Mouse (Mus musculus) neural tube, embryonic 12.5 days (tissue): ENCODE data around the gene Ncoa4. TPM values are rescaled to one million over a fixed set of nuclear protein-coding genes. Genes with fewer than 3 reads are reported as not detected.
A peak's percentile ranks its signal among the peaks of the same experiment; 100 is the strongest.
"Not testable (repeated sequence)": the region's sequence is repeated elsewhere in the genome, so short reads cannot be mapped to it uniquely, and the experiment has no call there.

Experiments used
- ATAC-seq: fragments of 200-750 bp; cut with Nextera tagmentation; 2 replicates; pipeline ENCODE4 v1.8.0; 2017; ENCODE audit warnings: low read depth, mild to moderate bottlenecking, moderate TSS enrichment, moderate library complexity; ENCODE audit not compliant: low FRiP score
- H3K27ac ChIP-seq: fragments of 300-500 bp; sonication (generic); 2 replicates; pipeline ENCODE4 v1.5.1; 2016
- H3K27me3 ChIP-seq: fragments of 300-500 bp; sonication (generic); replicated peaks from 2 replicates; pipeline ENCODE4 v1.6.1; 2016; ENCODE audit warnings: mild to moderate bottlenecking
- H3K36me3 ChIP-seq: fragments of 300-500 bp; sonication (generic); 2 replicates; pipeline ENCODE4 v1.6.1; 2016; ENCODE audit warnings: mild to moderate bottlenecking
- H3K4me1 ChIP-seq: fragments of 300-500 bp; sonication (generic); 2 replicates; pipeline ENCODE4 v1.6.1; 2016
- H3K4me2 ChIP-seq: fragments of 300-500 bp; sonication (generic); replicated peaks from 2 replicates; pipeline ENCODE4 v1.6.1; 2016; ENCODE audit warnings: mild to moderate bottlenecking
- H3K4me3 ChIP-seq: fragments of 300-500 bp; sonication (generic); 2 replicates; pipeline ENCODE4 v1.5.1; 2016
- H3K9ac ChIP-seq: fragments of 300-500 bp; sonication (generic); 2 replicates; pipeline ENCODE4 v1.6.1; 2016; ENCODE audit warnings: mild to moderate bottlenecking
- H3K9me3 ChIP-seq: fragments of 300-500 bp; sonication (generic); 2 replicates; pipeline ENCODE4 v1.6.1; 2016; ENCODE audit warnings: mild to moderate bottlenecking
- WGBS: fragments of 180-500 bp; shearing (Covaris S2); methylation state at CpG from one replicate; pipeline ENCODE4 v1.1.7; 2016; 5-methylcytosine and 5-hydroxymethylcytosine counted together
- polyA plus RNA-seq: library from polyadenylated mRNA; unstranded; fragments of >200 nt; fragmentation: Nextera tagmentation; extraction: Ambion mirVana; gene quantifications from 2 replicates; pipeline ENCODE4 v1.2.1, GENCODE M21; 2016

The Ncoa4 gene
- polyA plus RNA-seq, result 89.2 and 90.2 TPM in 2 replicates

DNA sequence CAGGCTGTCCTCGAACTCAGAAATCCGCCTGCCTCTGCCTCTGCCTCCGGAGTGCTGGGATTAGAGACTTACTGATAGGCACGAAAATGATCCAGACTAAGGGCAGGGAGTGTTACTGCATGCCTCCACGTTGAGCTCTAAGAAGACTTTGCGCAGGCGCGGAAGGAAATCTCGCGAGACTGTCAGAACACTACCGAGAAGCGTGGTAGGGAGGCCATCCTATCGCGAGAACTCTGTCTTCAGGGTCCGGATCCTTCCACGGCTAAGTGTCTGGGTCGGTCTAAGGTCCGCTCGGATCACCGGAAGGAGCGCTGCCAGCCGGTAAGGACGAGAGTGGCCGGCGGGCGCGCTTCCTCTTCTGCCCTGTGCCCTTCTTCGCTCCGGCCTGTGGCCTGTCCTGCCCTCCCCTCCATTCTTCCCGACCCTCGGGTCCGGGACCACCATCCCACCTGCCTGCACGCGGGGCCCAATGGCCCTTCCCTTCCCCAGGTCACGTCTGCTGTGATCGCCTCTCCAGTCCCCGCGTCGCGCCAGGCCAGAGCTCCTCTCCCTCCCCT is at the start of gene Ncoa4:
Gene Ncoa4, plus strand, starts transcription at position 176 of the 557 bp plus-strand sequence.
- no peaks in the 10 kb centered on the region for H3K27me3 ChIP-seq
- peak; percentile 96 for ATAC-seq
- H3K4me2 ChIP-seq, result peak within 1 kb of the TSS; percentile 86
- peak within 1 kb of the TSS; percentile 67 for H3K4me3 ChIP-seq
- no peaks in the 10 kb centered on the region for H3K36me3 ChIP-seq
- H3K4me1 ChIP-seq, result peaks cover 14% of the 10 kb centered on the region
- peak within 1 kb of the TSS; percentile 82 for H3K9ac ChIP-seq
- H3K9me3 ChIP-seq, result no peaks in the 10 kb centered on the region
- H3K27ac ChIP-seq, result peak within 1 kb of the TSS; percentile 15; the same call in 1 of the 2 replicates
- 1% methylated on average over 40 of the region's 40 CpGs for WGBS

- H3K9ac ChIP-seq, H3K27me3 ChIP-seq, H3K4me2 ChIP-seq, H3K36me3 ChIP-seq, H3K4me3 ChIP-seq, ATAC-seq, H3K9me3 ChIP-seq, H3K27ac ChIP-seq, H3K4me1 ChIP-seq: not testable (repeated sequence)
- WGBS, result 92% methylated on average over 10 of the region's 10 CpGs
Measured at GRCm38 (mm10) chr14:32112124-32112523, 47.5 kb upstream of the Ncoa4 start.

DNA sequence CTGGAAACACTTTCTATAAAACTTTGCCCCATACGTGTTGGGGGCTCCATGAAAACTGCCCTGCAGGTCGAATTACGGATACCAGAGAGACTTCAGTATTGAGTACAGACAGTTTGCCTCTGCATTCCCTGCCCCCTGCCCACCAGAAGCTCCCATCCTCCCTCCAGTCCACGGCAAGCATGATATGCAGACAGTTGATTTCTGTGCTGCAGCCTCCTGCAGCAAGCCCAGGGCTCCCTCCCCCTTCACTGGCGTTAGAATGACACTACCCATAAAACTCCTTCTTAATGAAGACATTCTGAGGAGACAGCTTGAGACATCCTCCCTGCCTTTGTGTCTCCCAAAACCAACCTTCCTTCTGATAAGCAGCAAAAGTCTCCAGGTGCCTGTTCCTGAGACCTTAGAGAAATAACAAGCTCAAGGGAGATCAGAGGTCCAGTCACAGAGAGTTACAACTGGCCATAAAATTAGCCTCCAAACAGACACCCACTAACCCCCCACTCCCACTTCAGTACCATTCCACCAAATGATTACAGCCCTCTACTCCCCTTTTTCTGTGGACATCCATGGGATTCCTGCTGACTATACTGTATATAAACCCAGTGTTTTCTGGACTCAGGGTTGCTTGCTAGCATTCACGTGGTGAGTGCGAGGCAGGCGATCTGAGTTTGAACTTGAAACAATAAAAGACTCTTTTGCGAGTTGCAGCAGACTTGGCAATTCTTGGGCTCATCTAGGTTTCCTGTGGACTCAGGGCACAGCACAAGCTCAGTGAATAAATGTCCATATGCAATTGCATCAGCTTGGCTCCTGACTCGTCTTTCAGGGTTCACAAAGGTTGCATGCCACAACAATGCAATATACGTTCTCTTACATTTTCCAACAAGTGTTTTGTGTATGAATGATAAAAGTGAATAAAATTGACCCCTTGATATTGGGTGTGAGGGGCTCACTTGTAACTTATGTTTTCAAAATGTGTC is 38.4 kb upstream of the Ncoa4 start:
- no peaks in the 10 kb centered on the region for H3K27me3 ChIP-seq

GRCm38 (mm10) chr14:32121920-32122315 is 37.7 kb upstream of the Ncoa4 start:
- 57% methylated on average over 2 of the region's 2 CpGs for WGBS
- Histone ChIP-seq H3K4me3 (no peak overlapping the region), H3K27ac (no peak overlapping the region), H3K9ac (no peak overlapping the region), H3K4me1 (no peaks in the 10 kb centered on the region), H3K36me3 (no peaks in the 10 kb centered on the region), H3K27me3 (no peaks in the 10 kb centered on the region), H3K9me3 (no peaks in the 10 kb centered on the region), H3K4me2 (no peak overlapping the region)
- ATAC-seq, result no peak

More for the DNA sequence above, 38.4 kb upstream of the Ncoa4 start:
- Histone ChIP-seq H3K4me3 (no peak overlapping the region), H3K9me3 (no peaks in the 10 kb centered on the region), H3K4me1 (no peaks in the 10 kb centered on the region), H3K4me2 (no peak overlapping the region), H3K36me3 (no peaks in the 10 kb centered on the region), H3K27ac (no peak overlapping the region), H3K9ac (no peak overlapping the region)
- no peak for ATAC-seq
- WGBS, result 64% methylated on average over 11 of the region's 11 CpGs

DNA sequence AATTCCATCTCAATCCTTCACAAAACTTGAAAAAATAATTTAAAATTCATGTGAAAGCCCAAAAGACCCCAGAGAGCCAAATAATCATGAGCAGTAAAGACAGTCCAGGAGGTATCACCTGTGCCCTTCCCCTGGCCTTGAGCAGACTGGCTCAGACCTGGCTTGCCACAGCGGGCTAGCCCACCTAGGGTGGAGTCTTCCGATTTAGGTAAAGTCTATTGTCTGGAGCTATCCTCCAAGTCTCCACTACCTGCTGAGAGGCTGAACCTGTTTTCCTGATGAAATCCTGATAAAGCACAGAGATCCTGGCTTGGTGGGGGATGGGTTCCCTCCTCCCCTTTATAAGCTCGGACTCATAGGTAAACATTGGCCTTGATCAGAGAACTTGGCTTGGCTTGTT is 35.4 kb upstream of the Ncoa4 start:
- H3K27me3 ChIP-seq, result no peaks in the 10 kb centered on the region
- H3K9ac ChIP-seq, result no peak overlapping the region
- H3K36me3 ChIP-seq, result no peaks in the 10 kb centered on the region
- no peak for ATAC-seq
- H3K9me3 ChIP-seq, result no peaks in the 10 kb centered on the region
- 74% methylated on average over 3 of the region's 3 CpGs for WGBS
- no peak overlapping the region for H3K4me2 ChIP-seq
- H3K4me1 ChIP-seq, result no peaks in the 10 kb centered on the region
- H3K4me3 ChIP-seq, result no peak overlapping the region
- no peak overlapping the region for H3K27ac ChIP-seq

DNA sequence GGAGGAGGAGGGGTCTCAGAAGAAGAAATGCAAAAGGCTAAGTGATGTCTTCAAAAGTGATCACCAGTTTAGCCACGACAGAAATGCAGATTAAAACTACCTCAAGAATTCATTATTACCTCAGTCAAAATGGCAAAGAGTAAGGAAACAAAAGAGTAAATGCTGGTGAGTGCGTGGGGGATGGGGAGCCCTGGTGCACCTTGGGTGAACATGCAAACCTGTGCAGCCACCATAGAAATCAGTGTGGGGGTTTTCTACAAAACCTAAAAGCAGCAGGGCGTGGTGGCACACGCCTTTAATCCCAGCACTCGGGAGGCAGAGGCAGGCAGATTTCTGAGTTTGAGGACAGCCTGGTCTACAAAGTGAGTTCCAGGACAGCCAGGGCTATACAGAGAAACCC is 34.4 kb upstream of the Ncoa4 start:
- H3K4me3 ChIP-seq, H3K9me3 ChIP-seq, H3K27me3 ChIP-seq, H3K4me2 ChIP-seq, H3K9ac ChIP-seq, ATAC-seq, H3K27ac ChIP-seq, H3K36me3 ChIP-seq, H3K4me1 ChIP-seq: not testable (repeated sequence)
- WGBS, result 85% methylated on average over 5 of the region's 5 CpGs

- Histone ChIP-seq H3K4me3 (no peak overlapping the region), H3K4me1 (no peaks in the 10 kb centered on the region), H3K9me3 (no peaks in the 10 kb centered on the region), H3K36me3 (no peaks in the 10 kb centered on the region), H3K27ac (no peak overlapping the region), H3K9ac (no peak overlapping the region), H3K27me3 (no peaks in the 10 kb centered on the region), H3K4me2 (no peak overlapping the region)
- WGBS, result 85% methylated on average over 5 of the region's 5 CpGs
- ATAC-seq, result no peak
Measured at GRCm38 (mm10) chr14:32128409-32128808, 31.3 kb upstream of the Ncoa4 start.

DNA sequence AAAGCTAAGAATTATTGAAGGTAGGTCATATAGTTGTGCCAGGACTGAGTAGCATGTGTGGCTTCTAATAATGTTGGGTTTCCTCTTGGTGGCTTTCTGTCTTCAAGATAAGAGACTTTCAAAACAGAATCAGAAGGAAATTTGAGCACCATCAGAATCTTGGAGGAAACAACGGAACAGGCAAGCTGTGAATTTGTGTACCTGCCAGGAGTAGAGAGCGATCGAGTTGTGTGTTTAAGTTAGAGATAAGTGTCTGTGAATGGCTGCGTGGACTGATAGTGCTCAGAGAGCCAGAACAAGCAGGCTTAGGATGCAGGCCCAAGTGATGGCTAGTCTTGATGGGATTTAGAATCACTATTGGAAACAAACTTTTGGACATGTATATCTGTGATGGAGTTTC is 27.8 kb upstream of the Ncoa4 start:
- no peaks in the 10 kb centered on the region for H3K4me1 ChIP-seq
- no peak overlapping the region for H3K4me2 ChIP-seq
- H3K27me3 ChIP-seq, result no peaks in the 10 kb centered on the region
- no peak overlapping the region for H3K9ac ChIP-seq
- H3K27ac ChIP-seq, result no peak overlapping the region
- no peaks in the 10 kb centered on the region for H3K9me3 ChIP-seq
- 90% methylated on average over 4 of the region's 4 CpGs for WGBS
- H3K36me3 ChIP-seq, result no peaks in the 10 kb centered on the region
- ATAC-seq, result no peak
- no peak overlapping the region for H3K4me3 ChIP-seq

DNA sequence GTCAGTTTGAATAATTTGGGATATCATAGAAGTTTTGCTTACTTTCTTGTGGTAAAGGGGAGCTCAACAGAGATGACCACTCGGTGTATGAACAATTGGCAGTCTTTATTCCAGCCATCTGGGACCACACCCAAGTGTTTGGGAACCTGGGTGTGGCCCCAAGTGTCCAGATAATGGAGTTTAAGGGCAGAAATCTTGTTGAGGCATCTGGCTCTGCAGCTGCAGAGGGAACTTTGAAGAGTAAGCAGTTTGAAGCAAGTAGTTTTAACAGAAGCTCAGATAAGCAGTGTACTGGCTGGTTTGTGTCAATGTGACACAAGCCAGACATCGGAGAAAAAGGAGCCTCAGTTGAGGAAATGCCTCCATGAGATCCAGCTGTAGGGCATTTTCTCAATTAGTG is 25.4 kb upstream of the Ncoa4 start:
- 86% methylated on average over 2 of the region's 2 CpGs for WGBS
- H3K27ac ChIP-seq, result no peak overlapping the region
- H3K4me3 ChIP-seq, result no peak overlapping the region
- no peaks in the 10 kb centered on the region for H3K36me3 ChIP-seq
- no peak overlapping the region for H3K9ac ChIP-seq
- no peak overlapping the region for H3K4me2 ChIP-seq
- no peak for ATAC-seq
- no peaks in the 10 kb centered on the region for H3K4me1 ChIP-seq
- no peaks in the 10 kb centered on the region for H3K9me3 ChIP-seq
- H3K27me3 ChIP-seq, result no peaks in the 10 kb centered on the region

DNA sequence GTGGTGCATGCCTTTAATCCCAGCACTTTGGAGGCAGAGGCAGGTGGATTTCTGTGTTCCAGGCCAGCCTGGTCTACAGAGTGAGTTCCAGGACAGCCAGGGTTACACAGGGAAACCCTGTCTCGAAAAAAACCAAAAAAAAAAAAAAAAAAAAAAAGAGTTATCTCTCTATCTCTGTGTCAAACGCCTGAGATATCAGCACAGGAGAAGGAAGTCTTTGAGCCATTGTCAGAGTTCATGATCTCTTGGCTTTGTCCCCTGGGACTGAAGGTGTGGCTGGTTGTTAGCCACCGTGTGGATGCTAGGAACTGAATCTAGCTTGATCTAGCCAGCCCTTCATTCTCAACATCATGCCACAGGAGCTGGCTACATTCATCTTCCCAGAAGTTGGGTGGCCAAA is 23.2 kb upstream of the Ncoa4 start:
- not testable (repeated sequence) for H3K27me3 ChIP-seq, H3K4me1 ChIP-seq, H3K4me2 ChIP-seq, ATAC-seq, H3K27ac ChIP-seq, H3K9me3 ChIP-seq, H3K9ac ChIP-seq, H3K4me3 ChIP-seq, H3K36me3 ChIP-seq
- WGBS, result 72% methylated on average over 3 of the region's 3 CpGs

- no peak overlapping the region for H3K27ac ChIP-seq
- H3K4me2 ChIP-seq, result no peak overlapping the region
- H3K36me3 ChIP-seq, result no peaks in the 10 kb centered on the region
- no peaks in the 10 kb centered on the region for H3K27me3 ChIP-seq
- no peak overlapping the region for H3K9ac ChIP-seq
- 80% methylated on average over 5 of the region's 5 CpGs for WGBS
- no peak for ATAC-seq
- no peak overlapping the region for H3K4me3 ChIP-seq
- H3K9me3 ChIP-seq, result no peaks in the 10 kb centered on the region
- no peaks in the 10 kb centered on the region for H3K4me1 ChIP-seq
Measured at GRCm38 (mm10) chr14:32140359-32140965, 19.2 kb upstream of the Ncoa4 start.

DNA sequence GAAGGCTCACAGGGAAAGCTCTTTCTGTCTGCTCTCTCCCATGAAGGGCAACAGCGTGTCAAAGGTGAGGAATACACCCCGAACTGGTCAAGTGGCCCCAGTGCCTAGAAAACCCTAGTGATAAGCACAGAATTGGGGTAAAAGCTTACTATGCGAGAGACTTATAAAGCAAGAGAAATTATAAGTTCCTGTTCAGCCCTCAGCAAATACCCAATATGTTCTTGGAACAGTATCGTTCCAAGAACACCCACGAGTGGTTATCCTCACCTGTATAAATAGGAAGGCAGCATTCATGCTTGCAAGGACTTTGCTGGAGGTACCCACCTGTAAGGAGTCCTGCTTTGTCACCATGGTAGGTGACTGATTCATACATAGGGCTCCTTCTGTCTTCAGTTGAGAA is 17.9 kb upstream of the Ncoa4 start, which contains the start of gene Msmb:
Gene Msmb, plus strand, starts transcription at position 301 of the 400 bp plus-strand sequence.
- H3K27me3 ChIP-seq, result no peaks in the 10 kb centered on the region
- WGBS, result 88% methylated on average over 5 of the region's 5 CpGs
- no peak within 1 kb of the TSS for H3K27ac ChIP-seq
- no peak within 1 kb of the TSS for H3K9ac ChIP-seq
- no peak for ATAC-seq
- H3K4me3 ChIP-seq, result no peak within 1 kb of the TSS
- H3K4me1 ChIP-seq, result no peaks in the 10 kb centered on the region
- no peaks in the 10 kb centered on the region for H3K36me3 ChIP-seq
- no peak within 1 kb of the TSS for H3K4me2 ChIP-seq
- no peaks in the 10 kb centered on the region for H3K9me3 ChIP-seq
